Mouse (Mus musculus) frontal cortex, postnatal 25 days (tissue): ENCODE data around the gene Megf6.
A peak's percentile ranks its signal among the peaks of the same experiment; 100 is the strongest.

ENCODE experiments used
- DNase-seq, 2 experiments: peaks; one replicate each; pipeline ENCODE4 v3.0.0; 2022; ENCODE audit warnings: low spot score in 2 of 2

The Megf6 gene

DNA sequence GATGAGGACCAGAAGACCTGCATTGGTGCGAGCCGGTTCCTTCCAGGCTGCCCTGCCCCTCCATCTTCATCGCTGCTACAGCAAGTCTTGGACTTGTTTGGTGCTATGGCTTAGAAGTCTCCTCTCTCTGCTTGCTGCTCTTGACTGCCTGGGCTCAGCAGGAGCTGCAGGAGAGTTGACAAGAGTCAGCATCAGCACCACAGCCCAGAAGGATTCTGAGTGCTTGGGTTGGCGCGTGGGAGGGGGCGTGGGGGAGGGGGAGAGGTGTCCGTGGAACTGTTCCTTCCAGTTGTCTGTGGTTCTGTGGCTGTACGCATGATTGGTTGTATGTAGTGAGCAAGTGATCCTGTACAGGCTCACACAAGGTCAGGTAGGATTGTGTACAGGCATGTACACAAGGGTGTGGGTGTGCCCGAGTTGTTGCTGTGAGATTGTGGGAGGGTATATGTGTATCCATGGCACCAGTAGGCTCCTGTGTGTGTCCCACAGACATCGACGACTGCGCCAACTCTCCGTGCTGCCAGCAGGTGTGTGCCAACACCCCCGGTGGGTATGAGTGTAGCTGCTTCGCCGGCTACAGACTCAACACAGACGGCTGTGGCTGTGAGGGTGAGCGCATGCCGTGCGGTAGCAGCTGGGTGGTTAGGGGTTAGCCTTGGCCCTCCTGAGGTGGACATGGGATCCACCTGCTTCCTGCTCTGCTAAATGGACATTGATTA, 82.2 kb downstream of the Megf6 start:
- peak in 1 of 2 experiments; percentile 16 for DNase-seq

DNA sequence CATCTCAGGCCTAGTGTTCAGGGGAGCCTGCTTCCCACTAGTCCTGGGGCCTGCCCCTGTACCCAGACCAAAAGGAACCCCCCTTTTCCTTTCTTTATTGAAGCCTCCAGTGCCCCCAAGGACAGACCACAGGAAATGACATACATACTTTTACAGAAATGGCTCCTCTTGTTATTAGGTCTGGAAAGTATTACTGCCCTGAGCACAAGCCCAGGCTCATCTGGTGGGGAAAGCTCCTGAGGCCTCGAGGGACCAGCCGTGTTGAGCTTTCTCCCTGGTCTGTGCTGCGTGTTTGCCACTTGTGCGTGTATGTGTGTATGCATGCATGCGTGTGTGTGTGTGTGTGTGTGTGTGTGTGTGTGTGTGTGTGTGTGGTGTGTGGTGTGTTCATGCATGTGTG, 90.2 kb downstream of the Megf6 start:
- no peak for DNase-seq

DNA sequence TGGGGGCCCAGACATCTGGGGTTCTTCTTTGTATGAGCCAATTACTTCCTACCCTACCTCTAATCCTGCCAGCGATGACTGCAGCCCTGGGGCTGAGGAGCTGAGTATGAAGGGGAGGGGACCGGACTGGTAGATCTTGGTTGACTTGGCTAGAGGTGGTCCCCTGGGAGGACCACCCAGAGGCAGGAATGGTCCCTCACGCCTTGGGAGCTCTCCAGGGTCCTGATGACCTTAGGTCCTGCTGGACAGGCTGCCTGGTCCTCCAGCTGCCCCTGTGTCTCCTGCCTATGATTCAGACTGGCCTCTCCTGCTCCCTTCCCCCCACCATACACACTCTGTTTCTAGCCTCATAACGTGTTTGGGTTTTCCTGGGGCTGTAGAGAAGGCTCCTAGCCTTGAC, 91.5 kb downstream of the Megf6 start:
- no peak for DNase-seq

DNA sequence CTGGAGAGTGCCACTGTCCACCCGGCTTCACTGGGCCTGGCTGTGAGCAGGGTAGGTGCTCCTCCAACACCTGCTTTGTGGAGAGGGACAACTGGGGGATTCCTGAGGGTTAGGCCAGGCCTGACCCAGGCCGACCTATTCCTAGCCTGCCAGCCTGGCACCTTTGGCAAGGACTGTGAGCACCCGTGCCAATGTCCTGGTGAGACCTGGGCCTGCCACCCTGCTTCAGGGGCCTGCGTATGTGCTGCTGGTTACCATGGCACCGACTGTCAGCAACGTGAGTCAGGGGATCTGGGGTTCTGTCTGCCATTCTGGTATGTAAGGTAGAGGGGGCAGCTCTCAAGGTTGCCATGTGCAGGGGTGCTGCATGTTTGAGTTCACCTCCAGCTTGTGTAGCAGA, 97.0 kb downstream of the Megf6 start:
- no peak for DNase-seq

DNA sequence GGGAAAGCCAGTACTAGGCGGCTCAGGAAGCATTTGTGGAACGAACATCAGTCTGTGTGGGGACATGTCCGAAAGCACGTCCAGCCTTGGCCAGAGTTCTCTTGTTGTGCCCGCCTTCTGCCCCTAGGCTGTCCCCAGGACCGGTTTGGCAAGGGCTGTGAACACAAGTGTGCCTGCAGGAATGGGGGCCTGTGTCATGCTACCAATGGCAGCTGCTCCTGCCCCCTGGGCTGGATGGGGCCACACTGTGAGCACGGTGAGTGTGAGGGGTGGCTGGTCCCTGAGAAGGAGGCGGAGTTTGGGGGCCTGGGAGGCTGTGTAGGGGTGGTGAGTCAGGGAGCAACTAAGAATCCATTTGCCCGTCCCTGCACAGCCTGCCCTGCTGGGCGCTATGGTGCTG, 99.0 kb downstream of the Megf6 start:
- no peak for DNase-seq

DNA sequence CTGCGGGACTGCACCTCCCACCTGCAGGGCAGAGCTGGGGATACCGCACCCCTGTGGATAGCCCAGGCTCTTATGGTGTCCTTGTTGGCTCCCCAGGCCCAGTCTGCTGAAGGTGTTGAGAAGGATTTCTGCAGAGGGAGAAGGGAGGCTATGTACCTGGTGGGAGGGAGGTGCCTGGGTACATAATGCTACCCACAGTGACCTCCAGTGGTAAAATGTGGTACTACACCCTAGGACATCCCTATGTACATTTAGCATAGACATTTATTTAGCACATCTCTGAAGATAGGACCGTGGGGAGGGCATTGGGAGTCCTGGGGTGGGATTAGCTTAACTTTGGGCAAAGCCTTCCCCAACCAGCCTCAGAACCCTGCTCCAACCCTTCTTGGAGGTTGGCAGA, 102.5 kb downstream of the Megf6 start:
- DNase-seq, result peak in 1 of 2 experiments; percentile 37

DNA sequence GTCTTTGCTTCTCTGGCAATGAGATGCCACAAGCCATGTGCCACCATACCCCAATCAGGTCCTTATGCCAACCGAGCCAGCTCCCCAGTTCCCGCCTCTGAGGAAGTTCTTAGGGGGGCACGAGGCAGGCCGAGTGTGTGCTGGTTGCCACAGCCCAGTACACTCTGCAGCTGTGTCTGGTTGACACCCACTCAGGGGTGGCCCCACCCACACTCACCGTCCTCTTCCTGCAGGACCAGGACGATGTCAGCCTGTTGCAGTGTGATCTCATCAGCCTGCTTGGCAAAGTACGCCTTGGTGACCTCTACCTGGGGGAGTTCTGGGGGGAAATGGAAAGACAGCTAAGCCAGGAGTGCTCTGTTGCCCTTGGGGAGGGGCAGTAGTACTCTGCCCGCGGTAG, 109.0 kb downstream of the Megf6 start:
- no peak for DNase-seq

DNA sequence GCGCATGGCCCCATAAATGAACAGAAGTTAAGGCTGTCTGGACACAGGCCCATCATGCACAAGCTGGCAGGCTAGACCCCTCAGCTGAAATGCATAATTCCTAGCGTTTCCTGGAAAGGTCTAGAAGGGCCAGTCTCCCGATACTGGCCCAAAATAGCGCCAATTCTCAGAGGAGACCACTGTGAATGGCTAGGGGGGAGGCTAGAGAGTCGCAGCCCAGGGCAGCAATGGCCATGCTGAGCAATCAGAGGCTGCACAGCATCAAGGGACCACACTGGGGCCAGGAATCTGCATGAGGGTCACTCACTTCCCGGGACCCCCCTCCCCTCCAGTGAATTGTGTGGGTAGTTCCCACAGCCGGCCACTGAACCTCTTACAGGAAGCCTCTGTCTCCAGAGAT, 113.1 kb downstream of the Megf6 start:
- DNase-seq, result no peak

DNA sequence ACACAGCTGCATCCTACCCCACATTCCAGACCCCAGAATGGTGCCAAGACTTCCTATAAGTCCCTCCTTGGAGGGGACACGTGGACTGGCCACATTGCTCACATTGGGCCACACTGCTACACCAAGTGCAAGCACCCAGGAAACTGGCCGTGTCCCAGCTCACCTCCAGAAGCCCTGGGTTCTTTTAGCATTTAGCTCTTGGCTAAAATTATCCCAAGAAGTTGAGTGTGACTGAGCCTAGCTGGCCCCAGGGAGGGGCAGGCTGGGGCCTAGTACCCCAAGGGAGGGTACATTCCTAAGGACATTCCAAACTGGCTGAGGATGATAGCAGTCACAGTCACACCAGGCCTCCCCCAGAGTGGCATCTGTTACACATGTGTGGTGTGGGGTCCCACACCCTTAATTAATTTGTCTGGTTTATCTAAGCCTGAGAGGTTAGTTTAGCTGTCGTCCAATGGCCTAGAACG, 123.2 kb downstream of the Megf6 start:
- no peak for DNase-seq

DNA sequence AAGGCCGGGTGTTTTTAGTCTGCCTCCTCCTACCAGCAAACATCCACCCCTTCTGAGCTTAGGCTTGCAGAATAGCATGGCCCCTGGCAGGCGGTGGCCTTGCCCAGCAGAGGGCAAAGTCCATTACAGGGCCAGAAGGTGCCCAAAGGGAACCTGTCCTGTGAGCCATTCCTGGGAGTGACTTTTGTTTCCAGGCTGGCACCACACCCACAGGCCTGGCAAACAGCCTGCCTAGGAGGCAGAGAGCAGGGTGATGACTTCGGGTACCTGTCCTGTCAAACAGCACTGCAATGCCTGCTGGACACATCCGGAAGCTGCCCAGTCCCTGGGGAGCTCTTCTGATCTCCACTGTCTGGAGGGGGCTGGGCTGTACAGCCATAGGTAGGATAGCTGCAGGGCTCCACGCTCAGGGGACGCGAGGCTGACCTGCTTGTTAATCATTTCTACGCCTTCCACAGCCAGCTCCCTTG, 123.8 kb downstream of the Megf6 start:
- no peak for DNase-seq

DNA sequence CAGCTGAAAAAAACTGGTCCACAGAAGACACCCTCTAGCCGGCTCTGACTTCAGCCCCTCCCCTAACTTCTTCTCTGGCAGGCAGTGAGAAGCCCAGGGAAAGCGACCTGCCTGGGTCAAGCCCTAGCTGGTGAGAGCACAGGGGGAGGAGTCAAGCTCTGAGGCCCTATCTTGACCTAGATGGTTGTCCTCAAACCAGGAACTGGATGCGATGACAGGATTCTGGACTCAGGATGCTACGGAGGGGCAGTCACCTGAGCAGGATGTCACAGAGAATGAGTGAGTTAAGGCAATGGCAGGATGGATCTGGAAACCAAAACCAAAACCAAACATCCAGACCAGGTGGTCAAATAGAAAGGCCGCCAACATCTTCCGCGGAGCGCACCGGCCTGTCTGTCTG, 127.2 kb downstream of the Megf6 start:
- DNase-seq, result no peak

DNA sequence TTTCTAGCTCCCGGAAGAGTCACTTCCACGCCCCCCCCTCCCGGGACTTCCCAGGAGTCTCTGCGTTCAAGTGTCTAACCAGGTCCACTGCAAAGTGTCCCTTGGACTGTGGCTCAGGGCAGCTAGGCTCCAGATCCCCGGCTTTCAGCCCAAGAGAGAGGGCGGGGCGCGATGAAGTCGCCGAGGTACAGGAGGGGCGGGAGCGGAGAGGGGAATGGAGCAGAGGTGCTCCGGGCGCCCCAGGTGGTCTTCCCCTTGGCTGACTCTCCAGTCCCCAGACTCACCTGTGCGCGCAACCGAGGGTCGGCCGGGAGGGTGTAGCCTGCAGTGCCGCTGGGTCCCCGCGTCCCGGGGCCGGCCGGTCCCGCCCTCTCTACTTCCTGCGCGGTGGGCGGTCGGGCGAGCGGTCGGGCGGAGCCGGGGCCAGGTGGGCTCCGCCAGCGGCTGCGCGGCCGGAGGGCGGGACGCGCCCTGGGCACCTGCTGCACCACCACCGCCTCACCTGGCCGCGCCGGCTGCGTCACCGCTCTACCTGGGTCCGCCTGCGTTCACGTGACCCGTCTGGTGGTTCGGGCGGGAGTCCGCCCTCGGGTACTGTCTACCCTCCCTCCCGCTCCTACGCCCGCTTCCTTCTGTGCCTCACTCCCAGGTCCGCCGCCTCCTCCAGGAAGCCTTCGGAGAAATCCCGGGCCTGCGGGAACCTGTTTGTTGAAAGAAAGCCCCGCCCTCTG, 129.2 kb downstream of the Megf6 start:
- DNase-seq, result no peak

DNA sequence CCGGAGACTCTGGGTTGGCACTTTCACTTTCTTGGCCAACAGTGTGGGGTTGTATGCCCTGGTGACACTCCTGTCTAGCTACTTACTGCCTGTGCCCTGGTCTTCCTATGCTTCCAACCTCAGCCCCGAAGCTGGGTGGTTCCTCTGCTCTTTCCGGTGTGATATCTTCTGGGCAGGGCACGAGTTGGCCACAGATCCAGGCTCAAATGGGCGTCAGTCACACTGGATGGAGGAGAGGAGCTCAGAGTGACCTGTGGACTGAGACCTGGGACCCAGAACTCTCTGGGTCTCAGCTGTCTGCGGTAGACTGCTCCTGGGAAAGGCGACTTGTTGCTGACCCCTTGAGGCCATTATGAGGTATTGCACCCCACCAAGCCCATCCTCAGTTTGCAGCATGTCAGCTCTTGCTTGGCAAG, 130.9 kb downstream of the Megf6 start, which contains the start of gene Arhgef16:
Arhgef16 (minus strand) TSS at position 211 of the 416 bp plus-strand sequence.
- peak in 1 of 2 experiments; percentile 21 for DNase-seq

DNA sequence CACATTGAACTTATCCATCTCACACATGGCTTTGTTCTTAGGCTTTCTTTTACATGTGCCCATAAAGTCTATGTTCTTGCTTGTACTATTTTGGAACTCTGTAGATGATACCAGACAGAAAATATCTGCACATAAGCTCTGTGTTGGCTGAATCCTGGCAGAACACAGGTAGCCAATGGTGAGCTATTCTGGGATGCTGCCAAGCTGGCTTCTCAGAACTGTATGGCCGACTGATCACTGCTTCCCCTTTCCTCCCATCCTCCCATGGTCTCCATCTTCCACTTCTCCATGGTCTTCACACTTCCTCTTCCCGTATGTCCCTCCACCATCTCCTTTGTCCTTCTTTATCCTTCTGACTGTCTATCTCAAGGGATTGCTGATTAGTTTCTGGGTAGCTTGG, 138.6 kb downstream of the Megf6 start:
- DNase-seq, result no peak

DNA sequence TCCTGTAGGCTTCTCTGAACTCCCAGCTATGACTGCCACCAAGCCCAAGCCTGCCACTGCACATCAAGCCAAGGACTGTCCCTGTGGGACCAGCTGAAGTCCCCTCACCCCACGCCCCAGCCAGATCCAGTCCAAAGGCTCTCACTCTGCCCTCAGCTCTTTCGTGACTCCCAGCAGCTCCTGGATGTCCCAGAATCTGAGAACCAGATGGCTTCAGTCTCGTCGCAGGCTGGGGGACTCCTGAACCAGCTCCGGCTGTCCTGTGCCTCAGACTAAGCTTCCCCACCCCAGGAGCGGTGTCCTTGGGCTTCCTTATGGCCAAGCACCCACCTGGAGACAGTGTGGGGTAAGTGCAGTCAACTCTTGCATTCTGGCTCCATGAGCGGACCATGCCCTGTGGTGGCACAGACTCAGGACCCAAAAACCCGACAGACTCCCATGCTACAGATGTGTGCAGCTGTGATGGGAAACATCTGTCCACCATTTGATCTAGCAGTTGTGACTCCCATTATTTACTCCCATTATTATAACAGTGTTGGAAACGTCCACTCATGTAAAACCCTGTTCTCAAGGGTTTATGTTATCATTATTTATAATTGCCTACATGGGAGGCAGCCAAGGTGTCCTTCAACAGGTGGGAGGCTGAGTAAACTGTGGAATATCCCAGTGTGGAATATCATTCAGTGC, 140.2 kb downstream of the Megf6 start:
- DNase-seq, result no peak

DNA sequence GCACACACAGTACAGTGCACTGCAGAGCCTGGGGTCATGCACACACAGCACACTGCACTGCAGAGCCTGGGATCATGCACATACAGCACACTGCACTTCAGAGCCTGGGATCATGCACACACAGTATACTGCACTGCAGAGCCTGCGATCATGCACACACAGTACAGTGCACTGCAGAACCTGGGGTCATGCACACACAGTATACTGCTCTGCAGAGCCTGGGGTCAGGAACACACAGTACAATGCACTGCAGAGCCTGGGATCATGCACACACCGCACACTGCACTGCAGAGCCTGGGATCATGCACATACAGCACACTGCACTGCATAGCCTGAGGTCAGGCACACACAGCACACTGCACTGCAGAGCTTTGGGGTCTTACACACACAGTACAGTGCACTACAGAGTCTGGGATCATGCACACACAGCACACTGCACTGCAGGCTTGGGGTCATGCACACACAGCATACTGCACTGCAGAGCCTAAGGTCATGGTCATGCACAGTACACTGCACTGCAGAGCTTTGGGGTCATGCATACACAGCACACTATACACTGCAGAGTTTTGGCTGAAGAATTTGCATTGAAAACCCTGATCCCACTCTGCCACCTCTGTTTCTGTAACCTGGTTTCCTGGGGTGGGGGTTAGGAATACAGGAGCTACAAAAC, 141.7 kb downstream of the Megf6 start:
- no peak for DNase-seq

DNA sequence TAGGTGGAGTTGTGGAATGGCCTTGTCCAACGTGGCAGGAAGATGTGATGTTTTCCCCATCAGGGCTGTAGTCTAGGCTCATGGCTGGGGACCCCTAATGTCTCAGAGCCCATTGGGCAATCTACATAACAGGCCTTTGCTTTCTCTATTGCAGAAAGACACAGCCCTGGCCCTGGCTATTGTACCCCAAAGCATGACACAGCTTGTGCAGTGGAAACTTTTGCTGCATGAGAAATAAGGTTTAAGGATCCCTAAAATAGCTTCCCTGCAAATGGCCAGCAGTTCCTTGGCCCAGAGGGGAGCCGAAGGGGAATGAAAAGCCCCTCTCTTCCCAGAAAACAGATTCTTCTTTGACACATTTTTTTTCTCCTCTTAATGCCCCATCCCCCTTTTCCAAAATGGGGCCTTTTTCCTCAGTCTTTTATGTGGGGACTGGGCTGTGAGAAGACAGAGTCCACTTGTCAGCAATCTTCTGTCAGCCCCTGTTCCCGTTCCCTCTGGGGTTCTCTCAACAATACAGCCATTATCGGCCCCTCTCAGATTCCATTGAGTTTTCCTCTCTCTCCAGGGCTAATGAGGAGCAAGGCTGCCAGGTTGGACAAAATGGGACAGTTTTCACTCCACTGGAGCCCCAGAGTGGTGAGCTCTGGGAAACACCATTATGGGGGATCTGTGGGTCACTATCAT, 142.5 kb downstream of the Megf6 start:
- DNase-seq, result no peak

DNA sequence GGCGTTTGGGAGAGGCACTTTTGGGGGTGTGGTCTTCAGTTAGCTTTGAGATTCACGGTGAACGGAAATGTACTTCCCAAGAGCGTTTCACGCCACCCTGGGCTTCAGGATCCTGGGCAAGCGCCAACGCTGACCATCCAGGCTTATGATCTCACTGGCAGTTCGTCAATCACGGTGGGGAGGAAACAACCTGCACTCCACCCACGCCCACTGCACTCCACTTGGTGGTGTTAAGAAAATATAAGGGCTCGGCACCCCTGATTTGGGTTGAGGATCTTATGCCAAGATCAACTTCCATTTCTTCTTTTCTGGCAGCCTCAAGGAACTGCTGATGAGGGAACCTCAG, 143.1 kb downstream of the Megf6 start:
- no peak for DNase-seq
